ENCODE assay signal across 9 mouse cellular contexts in the genomic region with DNA sequence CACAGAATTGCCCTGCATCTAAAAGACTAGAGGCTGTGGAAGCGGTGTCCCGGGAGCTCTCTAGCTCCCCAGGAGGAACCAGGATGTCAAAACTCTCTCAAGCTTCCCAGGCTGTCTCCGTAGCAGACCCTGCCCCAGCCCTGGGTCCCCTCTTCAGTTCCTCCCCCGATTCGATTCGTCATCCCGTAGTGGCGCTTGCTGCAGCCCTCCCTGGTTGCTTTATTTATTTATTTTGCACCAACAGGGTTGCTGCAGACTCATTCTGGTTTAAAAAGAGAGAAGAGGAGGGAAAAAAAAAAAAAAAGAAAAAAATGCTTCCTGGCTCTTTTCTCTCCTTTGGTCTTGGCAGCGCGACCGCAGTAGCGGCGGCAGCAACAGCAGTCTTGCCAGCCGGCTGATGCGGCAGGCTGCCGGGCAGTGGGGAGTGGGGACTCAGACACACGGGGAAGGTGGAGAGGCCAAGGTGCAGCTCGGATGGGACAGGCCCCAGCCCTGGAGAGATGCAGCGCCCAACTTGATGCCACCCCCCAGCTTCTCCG. TPM values are rescaled to one million over a fixed set of nuclear protein-coding genes. Genes with fewer than 3 reads are reported as not detected.
DNase-seq lines count a peak whose midpoint lies in the region; ATAC-seq and TF ChIP-seq lines count a peak whose summit lies in the region.
"Had no signal": no experiment of that assay in that cellular context is flagged by ENCODE, and none has a peak within 500 bp of the region (broad histone marks: within the 10 kb centered on the region; RNA-seq: fewer than 3 reads in every experiment).

No protein-coding gene starts in this region.

- TF ChIP-seq CTCF in bone marrow macrophage, adult 2 months (IDR thresholded peaks at IDR 0.05; ENCODE audit: low read depth, low read length) = no peak
- TF ChIP-seq CTCF in hindbrain, postnatal 0 days (IDR thresholded peaks at IDR 0.05; ENCODE audit: low read depth) = peak; percentile 51

- ATAC-seq in kidney, embryonic 15.5 days (replicated peaks; ENCODE audit: low FRiP score) = peak; percentile 53; the same call in 1 of the 2 replicates
- no peak for ATAC-seq in embryonic facial prominence, embryonic 13.5 days (ENCODE audit: insufficient number of reproducible peaks, insufficient read depth, low FRiP score, low TSS enrichment, low read depth)
- peak; percentile 89 for ATAC-seq in hindbrain, postnatal 0 days
- ATAC-seq in midbrain, embryonic 14.5 days (ENCODE audit: low FRiP score, low TSS enrichment) = peak; percentile 69; the same call in 1 of the 2 replicates
- ATAC-seq in erythroblast, adult 5-6 weeks (replicated peaks; ENCODE audit: low FRiP score, poor library complexity, severe bottlenecking) = no peak
- ATAC-seq: Patski had no signal

- H3K27me3 ChIP-seq in kidney, embryonic 15.5 days = peaks cover 55% of the 10 kb centered on the region
- peaks cover 84% of the 10 kb centered on the region for H3K27me3 ChIP-seq in embryonic facial prominence, embryonic 13.5 days
- no peaks in the 10 kb centered on the region for H3K27me3 ChIP-seq in hindbrain, postnatal 0 days (ENCODE audit: insufficient read depth, low read length)
- no peaks in the 10 kb centered on the region for H3K27me3 ChIP-seq in midbrain, embryonic 14.5 days (ENCODE audit: control insufficient read depth, insufficient read depth, low read length)

- no peak for TF ChIP-seq POLR2A in bone marrow macrophage, adult 2 months (IDR thresholded peaks at IDR 0.05; ENCODE audit: borderline replicate concordance, low read depth, low read length)

- H3K4me2 ChIP-seq in kidney, embryonic 15.5 days = peak overlapping the region; percentile 60
- H3K4me2 ChIP-seq in embryonic facial prominence, embryonic 13.5 days = peak overlapping the region; percentile 63
- peak overlapping the region; percentile 74 for H3K4me2 ChIP-seq in hindbrain, postnatal 0 days (ENCODE audit: low read depth, low read length)
- H3K4me2 ChIP-seq in midbrain, embryonic 14.5 days (ENCODE audit: low read length) = peak overlapping the region; percentile 71

- WGBS in kidney, embryonic 15.5 days = 2% methylated on average over 20 of the region's 20 CpGs
- 3% methylated on average over 20 of the region's 20 CpGs for WGBS in embryonic facial prominence, embryonic 13.5 days
- WGBS in hindbrain, postnatal 0 days = 2% methylated on average over 20 of the region's 20 CpGs
- 2% methylated on average over 17 of the region's 20 CpGs for WGBS in midbrain, embryonic 14.5 days

- H3K27ac ChIP-seq in kidney, embryonic 15.5 days = no peak overlapping the region
- H3K27ac ChIP-seq in bone marrow macrophage, adult 2 months (ENCODE audit: insufficient read depth, low read depth, low read length) = no peak overlapping the region
- H3K27ac ChIP-seq in embryonic facial prominence, embryonic 13.5 days = no peak overlapping the region
- peak overlapping the region; percentile 32; the same call in 1 of the 2 replicates for H3K27ac ChIP-seq in hindbrain, postnatal 0 days
- H3K27ac ChIP-seq in midbrain, embryonic 14.5 days (replicated peaks; ENCODE audit: low read depth, low read length) = no peak overlapping the region

- peaks cover 22% of the 10 kb centered on the region for H3K4me1 ChIP-seq in kidney, embryonic 15.5 days
- no peaks in the 10 kb centered on the region for H3K4me1 ChIP-seq in bone marrow macrophage, adult 2 months (ENCODE audit: control insufficient read depth, insufficient read depth, low read length)
- H3K4me1 ChIP-seq in embryonic facial prominence, embryonic 13.5 days = peaks cover 20% of the 10 kb centered on the region; the same call in 1 of the 2 replicates
- peaks cover 9% of the 10 kb centered on the region; the same call in 1 of the 2 replicates for H3K4me1 ChIP-seq in hindbrain, postnatal 0 days (ENCODE audit: insufficient read depth, low read length)
- H3K4me1 ChIP-seq in midbrain, embryonic 14.5 days (ENCODE audit: control insufficient read depth, insufficient read depth, low read length) = peaks cover 12% of the 10 kb centered on the region; the same call in 1 of the 2 replicates

- peak overlapping the region; percentile 30 for H3K4me3 ChIP-seq in kidney, embryonic 15.5 days (replicated peaks)
- H3K4me3 ChIP-seq in bone marrow macrophage, adult 2 months (ENCODE audit: insufficient read depth, low read length) = peak overlapping the region; percentile 3; the same call in 1 of the 2 replicates
- H3K4me3 ChIP-seq in embryonic facial prominence, embryonic 13.5 days = peak overlapping the region; percentile 34
- H3K4me3 ChIP-seq in hindbrain, postnatal 0 days (ENCODE audit: low read length) = peak overlapping the region; percentile 37
- H3K4me3 ChIP-seq in midbrain, embryonic 14.5 days (replicated peaks; ENCODE audit: low read depth, low read length) = peak overlapping the region; percentile 35

- no peaks in the 10 kb centered on the region for H3K36me3 ChIP-seq in kidney, embryonic 15.5 days
- H3K36me3 ChIP-seq in embryonic facial prominence, embryonic 13.5 days = no peaks in the 10 kb centered on the region
- H3K36me3 ChIP-seq in hindbrain, postnatal 0 days (ENCODE audit: insufficient read depth, low read length) = no peaks in the 10 kb centered on the region
- H3K36me3 ChIP-seq in midbrain, embryonic 14.5 days (ENCODE audit: control insufficient read depth, insufficient read depth, low read length) = no peaks in the 10 kb centered on the region

- DNase-seq in kidney, adult 8-10 months = no peak
- peak; percentile 79 for DNase-seq in hindbrain, postnatal 0 days (ENCODE audit: low spot score)
- DNase-seq in midbrain, embryonic 14.5 days = peak; percentile 75
- DNase-seq in thymus, postnatal 36 days = peak; percentile 52 to 72

- H3K9ac ChIP-seq in kidney, embryonic 15.5 days = peak overlapping the region; percentile 37
- H3K9ac ChIP-seq in embryonic facial prominence, embryonic 13.5 days = peak overlapping the region; percentile 68
- peak overlapping the region; percentile 50 for H3K9ac ChIP-seq in hindbrain, postnatal 0 days (replicated peaks; ENCODE audit: low read length)
- H3K9ac ChIP-seq in midbrain, embryonic 14.5 days (replicated peaks; ENCODE audit: low read length) = peak overlapping the region; percentile 61

- H3K9me3 ChIP-seq in kidney, embryonic 15.5 days (replicated peaks) = no peaks in the 10 kb centered on the region
- H3K9me3 ChIP-seq in embryonic facial prominence, embryonic 13.5 days = no peaks in the 10 kb centered on the region
- H3K9me3 ChIP-seq in hindbrain, postnatal 0 days (ENCODE audit: low read length) = no peaks in the 10 kb centered on the region
- H3K9me3 ChIP-seq in midbrain, embryonic 14.5 days (ENCODE audit: control insufficient read depth, low read length) = no peaks in the 10 kb centered on the region

RNA-seq across cellular contexts. Expression of a gene that starts 0.7 kb away (rescaled TPM):
- 0.17 and 0.32 TPM in 2 replicates for polyA plus RNA-seq in kidney, embryonic 15.5 days (2015; fragmentation: Nextera tagmentation; extraction: Ambion mirVana)
- polyA plus RNA-seq in bone marrow macrophage, adult 2 months (2012; ENCODE audit: insufficient read depth, insufficient read length, missing spikeins) = not detected in 2 replicates
- 0.13 and 0.28 TPM in 2 replicates for polyA plus RNA-seq in embryonic facial prominence, embryonic 13.5 days (2015; fragmentation: Nextera tagmentation; extraction: Ambion mirVana)
- 3.7 and 3.9 TPM in 2 replicates for total RNA-seq in hindbrain, postnatal 0 days (2014; rRNA removed)
- polyA plus RNA-seq in hindbrain, postnatal 0 days (2015; fragmentation: Nextera tagmentation; extraction: Ambion mirVana) = 2.1 and 2.5 TPM in 2 replicates
- polyA plus RNA-seq in midbrain, embryonic 14.5 days (2014; fragmentation: Nextera tagmentation; extraction: Ambion mirVana) = 0.67 and 1.1 TPM in 2 replicates
- total RNA-seq in erythroblast, adult 5-6 weeks (2015; ENCODE audit: low replicate concordance) = not detected in 2 replicates
- total RNA-seq in erythroblast, adult 5-6 weeks (2017; ENCODE audit: low replicate concordance) = not detected in 2 replicates

RNA-seq across cellular contexts. Expression of a gene that starts 14.1 kb away (rescaled TPM):
- 12.0 and 15.5 TPM in 2 replicates for polyA plus RNA-seq in kidney, embryonic 15.5 days (2015; fragmentation: Nextera tagmentation; extraction: Ambion mirVana)
- 15.7 and 17.7 TPM in 2 replicates for polyA plus RNA-seq in bone marrow macrophage, adult 2 months (2012; ENCODE audit: insufficient read depth, insufficient read length, missing spikeins)
- polyA plus RNA-seq in embryonic facial prominence, embryonic 13.5 days (2015; fragmentation: Nextera tagmentation; extraction: Ambion mirVana) = 9.0 TPM in 2 replicates
- 11.8 and 13.7 TPM in 2 replicates for total RNA-seq in hindbrain, postnatal 0 days (2014; rRNA removed)
- polyA plus RNA-seq in hindbrain, postnatal 0 days (2015; fragmentation: Nextera tagmentation; extraction: Ambion mirVana) = 46.8 and 48.6 TPM in 2 replicates
- polyA plus RNA-seq in midbrain, embryonic 14.5 days (2014; fragmentation: Nextera tagmentation; extraction: Ambion mirVana) = 50.6 and 55.3 TPM in 2 replicates
- total RNA-seq in erythroblast, adult 5-6 weeks (2015; ENCODE audit: low replicate concordance) = 1.9 and 6.5 TPM in 2 replicates
- 1.7 TPM in 1 of 2 replicates, not detected in the other for total RNA-seq in erythroblast, adult 5-6 weeks (2017; ENCODE audit: low replicate concordance)

RNA-seq across cellular contexts. Expression of a gene that starts 26.4 kb away (rescaled TPM):
- polyA plus RNA-seq in kidney, embryonic 15.5 days (2015; fragmentation: Nextera tagmentation; extraction: Ambion mirVana) = 8.6 and 9.6 TPM in 2 replicates
- not detected in 2 replicates for polyA plus RNA-seq in bone marrow macrophage, adult 2 months (2012; ENCODE audit: insufficient read depth, insufficient read length, missing spikeins)
- polyA plus RNA-seq in embryonic facial prominence, embryonic 13.5 days (2015; fragmentation: Nextera tagmentation; extraction: Ambion mirVana) = 2.3 TPM in 2 replicates
- 1.5 TPM in 2 replicates for total RNA-seq in hindbrain, postnatal 0 days (2014; rRNA removed)
- 0.45 and 0.79 TPM in 2 replicates for polyA plus RNA-seq in hindbrain, postnatal 0 days (2015; fragmentation: Nextera tagmentation; extraction: Ambion mirVana)
- 0.30 and 0.43 TPM in 2 replicates for polyA plus RNA-seq in midbrain, embryonic 14.5 days (2014; fragmentation: Nextera tagmentation; extraction: Ambion mirVana)
- not detected in 2 replicates for total RNA-seq in erythroblast, adult 5-6 weeks (2015; ENCODE audit: low replicate concordance)
- not detected in 2 replicates for total RNA-seq in erythroblast, adult 5-6 weeks (2017; ENCODE audit: low replicate concordance)

RNA-seq across cellular contexts. Expression of a gene that starts 36.8 kb away (rescaled TPM):
- 0.40 and 0.59 TPM in 2 replicates for polyA plus RNA-seq in kidney, embryonic 15.5 days (2015; fragmentation: Nextera tagmentation; extraction: Ambion mirVana)
- not detected in 2 replicates for polyA plus RNA-seq in bone marrow macrophage, adult 2 months (2012; ENCODE audit: insufficient read depth, insufficient read length, missing spikeins)
- polyA plus RNA-seq in embryonic facial prominence, embryonic 13.5 days (2015; fragmentation: Nextera tagmentation; extraction: Ambion mirVana) = 2.3 and 3.5 TPM in 2 replicates
- 1.8 and 2.6 TPM in 2 replicates for total RNA-seq in hindbrain, postnatal 0 days (2014; rRNA removed)
- polyA plus RNA-seq in hindbrain, postnatal 0 days (2015; fragmentation: Nextera tagmentation; extraction: Ambion mirVana) = 1.3 and 2.2 TPM in 2 replicates
- 2.6 and 3.1 TPM in 2 replicates for polyA plus RNA-seq in midbrain, embryonic 14.5 days (2014; fragmentation: Nextera tagmentation; extraction: Ambion mirVana)
- not detected in 2 replicates for total RNA-seq in erythroblast, adult 5-6 weeks (2015; ENCODE audit: low replicate concordance)
- not detected in 2 replicates for total RNA-seq in erythroblast, adult 5-6 weeks (2017; ENCODE audit: low replicate concordance)
- polyA plus RNA-seq: Patski had no signal

RNA-seq across cellular contexts. Expression of a gene that starts 44.1 kb away (rescaled TPM):
- polyA plus RNA-seq in kidney, embryonic 15.5 days (2015; fragmentation: Nextera tagmentation; extraction: Ambion mirVana) = 68.4 and 70.4 TPM in 2 replicates
- polyA plus RNA-seq in bone marrow macrophage, adult 2 months (2012; ENCODE audit: insufficient read depth, insufficient read length, missing spikeins) = 33.4 and 34.0 TPM in 2 replicates
- polyA plus RNA-seq in embryonic facial prominence, embryonic 13.5 days (2015; fragmentation: Nextera tagmentation; extraction: Ambion mirVana) = 64.4 and 68.9 TPM in 2 replicates
- 45.8 and 49.2 TPM in 2 replicates for total RNA-seq in hindbrain, postnatal 0 days (2014; rRNA removed)
- 61.7 and 63.8 TPM in 2 replicates for polyA plus RNA-seq in hindbrain, postnatal 0 days (2015; fragmentation: Nextera tagmentation; extraction: Ambion mirVana)
- 52.6 and 54.1 TPM in 2 replicates for polyA plus RNA-seq in midbrain, embryonic 14.5 days (2014; fragmentation: Nextera tagmentation; extraction: Ambion mirVana)
- total RNA-seq in erythroblast, adult 5-6 weeks (2015; ENCODE audit: low replicate concordance) = 11.5 and 20.8 TPM in 2 replicates
- 10.5 and 13.0 TPM in 2 replicates for total RNA-seq in erythroblast, adult 5-6 weeks (2017; ENCODE audit: low replicate concordance)

Comparison
In these comparisons a context has a peak if more than half of its experiments do, and no peak if none do; other contexts are left out.
1. ATAC-seq: peak in kidney, embryonic 15.5 days (single experiment), hindbrain, postnatal 0 days (single experiment) and midbrain, embryonic 14.5 days (single experiment); none in embryonic facial prominence, embryonic 13.5 days (single experiment) and erythroblast, adult 5-6 weeks (single experiment).
2. DNase-seq: peak in hindbrain, postnatal 0 days (single experiment), midbrain, embryonic 14.5 days (single experiment) and thymus, postnatal 36 days (2 of 2); none in kidney, adult 8-10 months (0 of 2).
3. Peak in every context shown above with its lines, with median percentiles within 50 percentile points of each other: H3K4me2 ChIP-seq, H3K4me3 ChIP-seq and H3K9ac ChIP-seq.